Mouse (Mus musculus): Measurements from ENCODE around the gene Gm10643. TPM values are rescaled to one million over a fixed set of nuclear protein-coding genes. Genes with fewer than 3 reads are reported as not detected.

Gene Gm10643
- polyA plus RNA-seq, 1 experiment from 2014 or later = 1.2 TPM

GRCm38 (mm10) chr8:84015833-84016232, 49.1 kb downstream of the Gm10643 start:
- ATAC-seq (replicated peaks; ENCODE audit: insufficient number of reproducible peaks, low FRiP score, low TSS enrichment, low read depth) (no peak), DNase-seq (ENCODE audit: low spot score) (no peak)
- no peak overlapping the region for H3K9ac ChIP-seq (replicated peaks; ENCODE audit: low read length)
- no peaks in the 10 kb centered on the region for H3K9me3 ChIP-seq (replicated peaks; ENCODE audit: control insufficient read depth, low read length)
- no peak overlapping the region for H3K27ac ChIP-seq (replicated peaks; ENCODE audit: low read depth, low read length)
- no peak overlapping the region for H3K4me3 ChIP-seq (ENCODE audit: low read depth, low read length)
- peaks cover 22% of the 10 kb centered on the region for H3K27me3 ChIP-seq (ENCODE audit: control insufficient read depth, insufficient read depth, low read length)
- WGBS = 94% methylated on average over 5 of the region's 5 CpGs
- peaks cover 3% of the 10 kb centered on the region for H3K4me1 ChIP-seq (ENCODE audit: control insufficient read depth, insufficient read depth, low read length)
- no peaks in the 10 kb centered on the region for H3K36me3 ChIP-seq (replicated peaks; ENCODE audit: control insufficient read depth, insufficient read depth, low read depth, low read length)
- H3K4me2 ChIP-seq (ENCODE audit: low read depth, low read length) = no peak overlapping the region

MicroRNAs within 50 kb of the gene (microRNA counts, 519-probe panel; counts per million panel counts)
- microRNA mmu-miR-709 = 3,356 counts per million, percentile 45 among the panel's probes with 10 or more counts

Small RNAs within 50 kb of the gene (microRNA-seq; reads per million reads assigned to microRNA genes)
- gene Mir709 (ENCODE audit: borderline number of aligned reads) = not detected

Other genes with a start within 250 kb of the Gm10643 start
- gene Adgrl1, start 165.0 kb downstream of the Gm10643 start, polyA plus RNA-seq (2014; fragmentation: Nextera tagmentation; extraction: Ambion mirVana) = 18.3 and 20.5 TPM in 2 replicates
- gene Gm10644, start 109.9 kb downstream of the Gm10643 start, polyA plus RNA-seq (2014; fragmentation: Nextera tagmentation; extraction: Ambion mirVana) = 0.66 and 0.72 TPM in 2 replicates
- 82.6 and 83.0 TPM in 2 replicates for gene Asf1b, start 109.6 kb downstream of the Gm10643 start, polyA plus RNA-seq (2014; fragmentation: Nextera tagmentation; extraction: Ambion mirVana)
- gene Prkaca, start 92.1 kb downstream of the Gm10643 start, polyA plus RNA-seq (2014; fragmentation: Nextera tagmentation; extraction: Ambion mirVana) = 138 and 141 TPM in 2 replicates
- gene Samd1, start 67.5 kb downstream of the Gm10643 start, polyA plus RNA-seq (2014; fragmentation: Nextera tagmentation; extraction: Ambion mirVana) = 18.2 and 19.3 TPM in 2 replicates
- 0.29 and 0.85 TPM in 2 replicates for gene 1700067K01Rik, start 63.6 kb downstream of the Gm10643 start, polyA plus RNA-seq (2014; fragmentation: Nextera tagmentation; extraction: Ambion mirVana)
- gene 2210011C24Rik, start 53.0 kb downstream of the Gm10643 start, polyA plus RNA-seq (2014; fragmentation: Nextera tagmentation; extraction: Ambion mirVana) = not detected in 2 replicates
- gene Palm3, start 43.7 kb downstream of the Gm10643 start, polyA plus RNA-seq (2014; fragmentation: Nextera tagmentation; extraction: Ambion mirVana) = 1.5 and 3.0 TPM in 2 replicates
- gene Il27ra, start 22.5 kb downstream of the Gm10643 start, polyA plus RNA-seq (2014; fragmentation: Nextera tagmentation; extraction: Ambion mirVana) = 0.31 and 0.38 TPM in 2 replicates
- not detected in 2 replicates for gene Rln3, start 20.1 kb downstream of the Gm10643 start, polyA plus RNA-seq (2014; fragmentation: Nextera tagmentation; extraction: Ambion mirVana)
- gene Rfx1, start 1.7 kb upstream of the Gm10643 start, polyA plus RNA-seq (2014; fragmentation: Nextera tagmentation; extraction: Ambion mirVana) = 7.5 and 8.2 TPM in 2 replicates
- 9.8 and 11.3 TPM in 2 replicates for gene Dcaf15, start 39.6 kb upstream of the Gm10643 start, polyA plus RNA-seq (2014; fragmentation: Nextera tagmentation; extraction: Ambion mirVana)
- gene Podnl1, start 60.9 kb upstream of the Gm10643 start, polyA plus RNA-seq (2014; fragmentation: Nextera tagmentation; extraction: Ambion mirVana) = 0.14 TPM in 1 of 2 replicates, not detected in the other
- 9.5 and 10.0 TPM in 2 replicates for gene Cc2d1a, start 82.8 kb upstream of the Gm10643 start, polyA plus RNA-seq (2014; fragmentation: Nextera tagmentation; extraction: Ambion mirVana)
- 0.53 and 0.67 TPM in 2 replicates for gene 4930432K21Rik, start 82.9 kb upstream of the Gm10643 start, polyA plus RNA-seq (2014; fragmentation: Nextera tagmentation; extraction: Ambion mirVana)
- 3.9 and 4.7 TPM in 2 replicates for gene Nanos3, start 120.1 kb upstream of the Gm10643 start, polyA plus RNA-seq (2014; fragmentation: Nextera tagmentation; extraction: Ambion mirVana)
- 15.3 and 16.9 TPM in 2 replicates for gene Zswim4, start 171.9 kb upstream of the Gm10643 start, polyA plus RNA-seq (2014; fragmentation: Nextera tagmentation; extraction: Ambion mirVana)
- 322 and 340 TPM in 2 replicates for gene D8Ertd738e, start 184.6 kb upstream of the Gm10643 start, polyA plus RNA-seq (2014; fragmentation: Nextera tagmentation; extraction: Ambion mirVana)
- gene Mri1, start 192.2 kb upstream of the Gm10643 start, polyA plus RNA-seq (2014; fragmentation: Nextera tagmentation; extraction: Ambion mirVana) = 50.6 and 54.1 TPM in 2 replicates
- gene Ccdc130, start 205.2 kb upstream of the Gm10643 start, polyA plus RNA-seq (2014; fragmentation: Nextera tagmentation; extraction: Ambion mirVana) = 20.3 and 21.2 TPM in 2 replicates

Measured in embryonic facial prominence, embryonic 11.5 days (tissue).